Mouse (Mus musculus): ENCODE measurements around the gene Gimap1. TPM values are rescaled to one million over a fixed set of nuclear protein-coding genes. Genes with fewer than 3 reads are reported as not detected.

The Gimap1 gene
- 100 to 1,000 TPM; 142 to 153 TPM for total RNA-seq (2023)

GRCm38 (mm10) chr6:48738961-48739779 lies at the start of gene Gimap1:
Gimap1 (plus strand) TSS chr6:48739054.

GRCm38 (mm10) chr6:48718455-48718854 lies 20.4 kb upstream of the Gimap1 start, which contains the start of the genes Gm28053 and Gimap7:
Gm28053 (plus strand) TSS chr6:48718607.
Gimap7 (plus strand) TSS chr6:48718621.

GRCm38 (mm10) chr6:48745959-48746889 lies 7.4 kb downstream of the Gimap1 start, which contains the start of gene Gimap5:
Gimap5 (plus strand) TSS chr6:48746197.

GRCm38 (mm10) chr6:48770696-48771095 lies 31.8 kb downstream of the Gimap1 start, which contains the start of gene Gimap3:
Gimap3 (minus strand) TSS chr6:48770851.

Other genes starting within 250 kb of the Gimap1 start
- gene Atp6v0e2, start 201.4 kb upstream of the Gimap1 start, total RNA-seq (2023) = 1 to 10 TPM in 1 of 2 experiments, under 1 TPM in 1; 0.92 to 1.3 TPM
- 10 to 100 TPM; 47.2 to 48.8 TPM for gene Lrrc61, start 184.3 kb upstream of the Gimap1 start, total RNA-seq (2023)
- not detected for gene Rarres2, start 166.3 kb upstream of the Gimap1 start, total RNA-seq (2023)
- gene Gm45021, start 149.4 kb upstream of the Gimap1 start, total RNA-seq (2023) = not detected
- gene Repin1, start 145.2 kb upstream of the Gimap1 start, total RNA-seq (2023) = 1 to 10 TPM; 2.0 to 2.4 TPM
- gene Gm44965, start 145.1 kb upstream of the Gimap1 start, total RNA-seq (2023) = 1 to 10 TPM in 1 of 2 experiments, not detected in 1; 2.6 TPM
- 1 to 10 TPM; 4.7 to 5.6 TPM for gene Zfp775, start 137.0 kb upstream of the Gimap1 start, total RNA-seq (2023)
- 1 to 10 TPM in 1 of 2 experiments, under 1 TPM in 1; 0.92 to 1.3 TPM for gene AI854703, start 112.3 kb upstream of the Gimap1 start, total RNA-seq (2023)
- 100 to 1,000 TPM; 131 to 163 TPM for gene Gimap8, start 91.8 kb upstream of the Gimap1 start, total RNA-seq (2023)
- gene Gimap9, start 62.9 kb upstream of the Gimap1 start, total RNA-seq (2023) = 100 to 1,000 TPM; 123 to 132 TPM
- gene Gimap4, start 54.5 kb upstream of the Gimap1 start, total RNA-seq (2023) = 100 to 1,000 TPM; 291 to 421 TPM
- 1,000 to 10,000 TPM; 1,277 to 1,347 TPM for gene Gimap6, start 30.8 kb upstream of the Gimap1 start, total RNA-seq (2023)
- 10 to 100 TPM; 10.8 to 18.8 TPM for gene Gm28053, start 20.4 kb upstream of the Gimap1 start, total RNA-seq (2023)
- gene Gimap7, start 20.4 kb upstream of the Gimap1 start, total RNA-seq (2023) = 10 to 100 TPM; 40.2 to 63.2 TPM
- gene Gimap5, start 7.1 kb downstream of the Gimap1 start, total RNA-seq (2023) = 100 to 1,000 TPM; 137 to 160 TPM
- gene Gimap3, start 31.8 kb downstream of the Gimap1 start, total RNA-seq (2023) = 100 to 1,000 TPM; 434 to 577 TPM
- gene Tmem176a, start 101.9 kb downstream of the Gimap1 start, total RNA-seq (2023) = 1 to 10 TPM; 3.5 to 8.8 TPM
- 10 to 100 TPM in 1 of 2 experiments, 1 to 10 TPM in 1; 8.7 to 10.5 TPM for gene Tmem176b, start 102.4 kb downstream of the Gimap1 start, total RNA-seq (2023)
- not detected for gene Aoc1, start 133.8 kb downstream of the Gimap1 start, total RNA-seq (2023)
- gene 1600015I10Rik, start 190.8 kb downstream of the Gimap1 start, total RNA-seq (2023) = not detected
- not detected for gene Doxl2, start 235.9 kb downstream of the Gimap1 start, total RNA-seq (2023)
- gene Svs1, start 247.8 kb downstream of the Gimap1 start, total RNA-seq (2023) = not detected

All from T-cell, adult 66 days (primary cell).